Mouse (Mus musculus) spleen, adult 2 months (tissue): Measurements from ENCODE around the gene Mink1. TPM values are rescaled to one million over a fixed set of nuclear protein-coding genes. Genes with fewer than 3 reads are reported as not detected.

Experiments used
- DNase-seq, 2 experiments: peaks; one replicate each; pipeline versions ENCODE4 v3.0.0 to v3.0.0-alpha.2; 2012 to 2021; ENCODE audit warnings: low spot score in 2 of 2, low read depth in 1 of 2
- H3K27ac ChIP-seq: fragments of 200-500 bp; 2 replicates; pipeline ENCODE4 v1.5.1; 2012; ENCODE audit warnings: low read length, inconsistent platforms; ENCODE audit not compliant: insufficient read depth
- H3K27me3 ChIP-seq: fragments of 200-500 bp; 2 replicates; pipeline ENCODE4 v1.6.1; 2012; ENCODE audit warnings: mild to moderate bottlenecking, moderate library complexity, low read length, inconsistent platforms; ENCODE audit not compliant: control insufficient read depth, insufficient read depth
- H3K36me3 ChIP-seq: fragments of 200-500 bp; 2 replicates; pipeline ENCODE4 v1.6.1; 2012; ENCODE audit warnings: mild to moderate bottlenecking, low read length, inconsistent platforms; ENCODE audit not compliant: control insufficient read depth, insufficient read depth
- H3K4me1 ChIP-seq: fragments of 200-500 bp; 2 replicates; pipeline ENCODE4 v1.6.1; 2011; ENCODE audit warnings: inconsistent platforms; ENCODE audit not compliant: control insufficient read depth, insufficient read depth, insufficient read length
- H3K4me3 ChIP-seq: fragments of 200-500 bp; 2 replicates; pipeline ENCODE4 v1.5.1; 2011; ENCODE audit warnings: mild to moderate bottlenecking, inconsistent platforms; ENCODE audit not compliant: insufficient read depth, insufficient read length; ENCODE audit errors: extremely low read depth
- CTCF ChIP-seq: fragments of 200-500 bp; IDR thresholded peaks from 2 replicates; pipeline ENCODE4 v1.5.1; 2011; ENCODE audit warnings: mild to moderate bottlenecking, inconsistent platforms; ENCODE audit not compliant: insufficient read depth, insufficient read length, insufficient replicate concordance; ENCODE audit errors: extremely low read depth
- POLR2A ChIP-seq: fragments of 200-500 bp; IDR thresholded peaks from 2 replicates; pipeline ENCODE4 v1.6.1; 2011; ENCODE audit warnings: low read depth, low read length, inconsistent platforms
- WGBS: fragments of 180-500 bp; shearing (Covaris S2); methylation state at CpG from one replicate; pipeline ENCODE4 v1.1.7; 2018; 5-methylcytosine and 5-hydroxymethylcytosine counted together
- polyA plus RNA-seq: library from polyadenylated mRNA; depleted of rRNA; stranded (reverse); fragments of >200 nt; gene quantifications from 2 replicates; pipeline ENCODE4 v1.2.3, GENCODE M21; 2012

Mink1 gene
- polyA plus RNA-seq, 1 experiment: 74.8 TPM

DNA sequence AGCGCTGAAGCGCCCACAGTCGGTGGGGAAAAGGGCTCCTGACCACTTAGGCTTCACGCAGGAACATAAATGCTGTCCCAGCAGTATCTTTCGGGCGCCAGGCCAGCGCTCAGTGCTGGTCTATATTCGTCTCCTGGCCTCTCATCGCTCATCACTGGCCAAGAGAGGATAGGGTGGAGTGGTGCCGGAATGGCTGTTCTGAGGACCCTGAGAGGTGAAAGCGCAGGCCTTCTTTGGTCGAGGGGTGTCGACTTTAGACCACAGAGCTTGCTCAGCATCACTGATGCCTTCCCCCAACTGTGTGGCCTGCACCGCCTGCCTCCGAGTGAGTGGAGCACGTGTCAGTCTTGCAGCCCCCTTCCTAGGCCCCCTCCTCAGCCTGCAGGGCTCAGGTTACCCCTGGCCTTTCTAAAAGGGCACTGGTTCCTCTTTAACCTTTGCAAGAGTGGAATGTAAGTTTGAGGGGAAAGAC lies 93.8 kb downstream of the Mink1 start:
- TF ChIP-seq POLR2A (no peak), CTCF (no peak)
- H3K36me3 ChIP-seq: peaks cover 22% of the 10 kb centered on the region
- H3K4me3 ChIP-seq: peak overlapping the region; percentile 74; the same call in 1 of the 2 replicates
- WGBS: 54% methylated on average over 16 of the region's 16 CpGs
- H3K27me3 ChIP-seq: no peaks in the 10 kb centered on the region
- H3K4me1 ChIP-seq: peaks cover 22% of the 10 kb centered on the region; the same call in 1 of the 2 replicates
- no peak for DNase-seq
- peak overlapping the region; percentile 97 for H3K27ac ChIP-seq

GRCm38 (mm10) chr11:70656964-70657363 lies 94.3 kb downstream of the Mink1 start, which contains the start of gene Eno3:
Gene Eno3, plus strand, starts transcription at chr11:70657202.
- H3K27me3 ChIP-seq: no peaks in the 10 kb centered on the region
- TF ChIP-seq POLR2A (no peak), CTCF (no peak)
- WGBS: 49% methylated on average over 3 of the region's 3 CpGs
- DNase-seq: no peak
- H3K36me3 ChIP-seq: peaks cover 18% of the 10 kb centered on the region
- H3K4me1 ChIP-seq: peaks cover 22% of the 10 kb centered on the region; the same call in 1 of the 2 replicates
- H3K4me3 ChIP-seq: peak within 1 kb of the TSS; percentile 74
- peak within 1 kb of the TSS; percentile 97 for H3K27ac ChIP-seq

DNA sequence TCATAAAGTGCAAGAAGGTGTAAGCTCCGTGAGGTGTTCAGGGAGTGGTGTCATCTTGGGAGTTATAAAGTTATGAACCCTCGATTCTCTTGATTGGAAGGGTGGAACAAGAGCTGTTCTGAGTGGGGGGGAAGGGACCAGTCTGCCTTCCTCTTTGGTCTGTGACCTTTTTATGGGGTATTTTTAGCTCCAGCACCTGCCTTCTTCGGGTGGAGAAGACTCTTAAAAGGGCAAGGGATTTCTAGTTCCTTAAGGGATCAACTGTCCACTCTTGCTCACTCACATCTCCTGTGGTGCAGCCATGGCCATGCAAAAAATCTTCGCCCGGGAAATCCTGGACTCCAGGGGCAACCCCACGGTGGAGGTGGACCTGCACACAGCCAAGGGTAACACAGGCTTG lies 94.9 kb downstream of the Mink1 start:
- no peak for TF ChIP-seq POLR2A
- no peak for TF ChIP-seq CTCF
- no peak for DNase-seq

DNA sequence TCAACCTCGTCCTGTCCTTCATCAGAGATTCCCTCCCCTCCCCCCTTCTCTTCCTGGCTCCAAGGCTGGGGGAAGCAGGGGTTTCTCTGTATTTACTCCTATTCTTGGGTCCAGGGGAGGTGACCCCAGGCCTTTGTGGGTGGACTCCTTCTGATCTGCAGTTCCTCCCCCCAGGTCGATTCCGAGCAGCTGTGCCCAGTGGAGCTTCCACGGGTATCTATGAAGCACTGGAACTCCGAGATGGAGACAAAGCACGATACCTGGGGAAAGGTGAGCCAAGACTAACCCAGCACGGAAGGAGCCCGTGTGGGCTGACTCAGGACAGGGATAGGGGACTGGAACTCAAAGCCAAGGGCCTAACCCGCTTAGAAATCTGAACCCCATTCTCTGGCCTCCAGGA lies 95.3 kb downstream of the Mink1 start:
- no peak for DNase-seq
- Histone ChIP-seq H3K27ac (no peak overlapping the region), H3K27me3 (no peaks in the 10 kb centered on the region), H3K4me1 (peaks cover 22% of the 10 kb centered on the region; the same call in 1 of the 2 replicates), H3K4me3 (no peak overlapping the region), H3K36me3 (peaks cover 14% of the 10 kb centered on the region)
- no peak for TF ChIP-seq POLR2A
- WGBS: 84% methylated on average over 9 of the region's 9 CpGs

More for the DNA sequence above, 94.9 kb downstream of the Mink1 start:
- Histone ChIP-seq H3K4me3 (no peak overlapping the region), H3K36me3 (peaks cover 14% of the 10 kb centered on the region), H3K4me1 (peaks cover 22% of the 10 kb centered on the region; the same call in 1 of the 2 replicates), H3K27me3 (no peaks in the 10 kb centered on the region), H3K27ac (no peak overlapping the region)
- 48% methylated on average over 6 of the region's 6 CpGs for WGBS

DNA sequence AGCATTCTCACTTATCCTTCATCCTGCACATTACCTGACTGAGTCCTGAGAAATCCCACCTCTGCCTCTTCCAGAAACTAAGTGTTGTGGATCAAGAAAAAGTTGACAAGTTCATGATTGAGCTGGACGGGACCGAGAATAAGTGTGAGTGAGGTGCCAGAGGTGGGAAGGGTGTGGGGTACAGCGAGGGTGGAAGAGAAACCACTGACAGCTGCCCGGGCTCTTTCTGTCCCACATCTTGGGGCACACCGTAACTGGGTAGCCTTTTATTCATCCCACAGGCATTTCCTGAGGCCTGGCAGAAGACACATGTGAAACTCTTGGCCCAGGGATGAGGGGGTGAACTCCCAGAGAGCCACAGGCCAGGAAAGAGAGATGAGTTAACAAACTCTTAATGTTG lies 95.8 kb downstream of the Mink1 start:
- Histone ChIP-seq H3K36me3 (peaks cover 12% of the 10 kb centered on the region), H3K27ac (no peak overlapping the region), H3K27me3 (no peaks in the 10 kb centered on the region), H3K4me1 (peaks cover 22% of the 10 kb centered on the region; the same call in 1 of the 2 replicates), H3K4me3 (no peak overlapping the region)
- no peak for DNase-seq
- TF ChIP-seq POLR2A: no peak
- no peak for TF ChIP-seq CTCF
- 62% methylated on average over 5 of the region's 5 CpGs for WGBS

- no peak for DNase-seq
- 90% methylated on average over 8 of the region's 8 CpGs for WGBS
- no peak overlapping the region for H3K4me3 ChIP-seq
- H3K36me3 ChIP-seq: peaks cover 11% of the 10 kb centered on the region
- H3K4me1 ChIP-seq: peaks cover 22% of the 10 kb centered on the region; the same call in 1 of the 2 replicates
- no peak overlapping the region for H3K27ac ChIP-seq
- H3K27me3 ChIP-seq: no peaks in the 10 kb centered on the region
- TF ChIP-seq CTCF (no peak), POLR2A (no peak)
Observed at GRCm38 (mm10) chr11:70658942-70659341, 96.3 kb downstream of the Mink1 start.

- WGBS: 91% methylated on average over 8 of the region's 8 CpGs
Observed at GRCm38 (mm10) chr11:70660571-70660970, 97.9 kb downstream of the Mink1 start.

More at GRCm38 (mm10) chr11:70660571-70660970, 97.9 kb downstream of the Mink1 start:
- DNase-seq: no peak
- peaks cover 22% of the 10 kb centered on the region; the same call in 1 of the 2 replicates for H3K4me1 ChIP-seq
- no peak overlapping the region for H3K4me3 ChIP-seq
- no peaks in the 10 kb centered on the region for H3K27me3 ChIP-seq
- no peak overlapping the region for H3K27ac ChIP-seq
- TF ChIP-seq CTCF (no peak), POLR2A (no peak)
- H3K36me3 ChIP-seq: peaks cover 20% of the 10 kb centered on the region
